ENCODE assay signal across 25 mouse cellular contexts in the genomic region with DNA sequence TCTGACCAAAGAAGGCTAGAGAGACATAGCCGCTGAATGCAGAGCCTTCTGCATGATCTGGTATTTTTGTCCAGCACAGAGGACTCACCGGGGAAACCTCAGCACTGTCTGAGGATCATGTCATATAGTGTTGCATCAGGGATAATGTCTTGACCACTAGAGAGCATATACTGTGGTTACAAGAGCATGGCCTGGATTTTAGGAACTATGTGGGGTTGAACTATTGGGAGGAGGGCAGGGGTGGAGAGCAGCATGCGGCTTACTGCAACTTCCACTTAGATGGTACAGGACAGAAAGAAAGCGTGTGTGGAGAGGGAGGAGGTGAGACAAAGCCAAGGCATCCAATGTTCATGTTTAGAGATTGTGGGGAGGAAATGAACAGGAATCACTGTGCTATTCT. TPM values are rescaled to one million over a fixed set of nuclear protein-coding genes. Genes with fewer than 3 reads are reported as not detected.
"Had no signal": no experiment of that assay in that cellular context is flagged by ENCODE, and none has a peak within 500 bp of the region (broad histone marks: within the 10 kb centered on the region; RNA-seq: fewer than 3 reads in every experiment).

No protein-coding gene starts in this region.

- DNase-seq: gastrocnemius, postnatal 14 days; gastrocnemius, postnatal 36 days; heart, adult 18-20 months; heart, postnatal 10 days; heart, postnatal 4 days; kidney, adult 18-20 months; kidney, adult 8-10 months; kidney, postnatal 10 days; kidney, postnatal 25 days; kidney, postnatal 4 days; left cerebral cortex, postnatal 4 days had no signal

- ATAC-seq: hindbrain, embryonic 16.5 days; inflammation-experienced regulatory T-cells, adult 6 months; intestine, embryonic 15.5 days; intestine, postnatal 0 days; liver, embryonic 12.5 days had no signal

RNA-seq across cellular contexts. Expression of gene Odf4, which starts 12.3 kb away (rescaled TPM):
- total RNA-seq: gastrocnemius, adult 18-20 months; gastrocnemius, adult 8-10 months; gastrocnemius, postnatal 14 days; gastrocnemius, postnatal 36 days; heart, adult 18-20 months; heart, postnatal 10 days; heart, postnatal 25 days; heart, postnatal 4 days; layer of hippocampus, adult 2 months; layer of hippocampus, postnatal 25 days; liver, adult 2 months had no signal

RNA-seq across cellular contexts. Expression of gene Rnf222, which starts 26.2 kb away (rescaled TPM):
- total RNA-seq: gastrocnemius, adult 18-20 months; gastrocnemius, postnatal 14 days; gastrocnemius, postnatal 36 days; layer of hippocampus, adult 2 months; layer of hippocampus, postnatal 10 days; layer of hippocampus, postnatal 25 days; left cerebral cortex, adult 2 months; left cerebral cortex, postnatal 25 days; left cerebral cortex, postnatal 4 days had no signal
